Mouse (Mus musculus): ENCODE measurements around the gene Cpeb3. TPM values are rescaled to one million over a fixed set of nuclear protein-coding genes. Genes with fewer than 3 reads are reported as not detected.

The Cpeb3 gene
- polyA plus RNA-seq, 1 experiment from 2014 or later, result 1.1 TPM

DNA sequence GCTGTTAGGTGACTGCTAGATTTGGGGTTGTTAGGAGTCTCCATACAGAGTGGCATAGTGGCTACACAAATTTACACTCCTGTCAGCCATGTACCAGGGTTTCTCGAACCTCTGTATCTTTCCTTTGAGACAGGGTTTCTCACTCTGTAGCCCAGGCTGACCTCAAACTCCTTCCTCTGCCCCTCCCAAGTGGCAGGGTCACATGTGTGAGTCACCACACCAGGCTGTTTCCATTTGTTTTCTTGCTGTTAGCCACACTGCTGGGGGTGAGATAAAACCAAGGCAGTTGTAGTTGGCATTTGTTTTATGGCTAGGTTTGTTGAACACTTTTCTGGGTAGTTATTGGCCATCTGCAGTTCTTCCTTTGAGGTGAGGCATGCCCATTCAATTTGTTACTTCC, 97.9 kb downstream of the Cpeb3 start:
- H3K9ac ChIP-seq, result no peak overlapping the region
- H3K27ac ChIP-seq (replicated peaks), result no peak overlapping the region
- no peaks in the 10 kb centered on the region for H3K4me1 ChIP-seq
- H3K9me3 ChIP-seq (replicated peaks), result no peaks in the 10 kb centered on the region
- ATAC-seq (ENCODE audit: insufficient number of reproducible peaks, low FRiP score, low TSS enrichment, low read depth), result no peak
- H3K4me3 ChIP-seq (replicated peaks), result no peak overlapping the region
- H3K36me3 ChIP-seq, result no peaks in the 10 kb centered on the region
- 72% methylated on average over 1 of the region's 1 CpGs for WGBS
- no peaks in the 10 kb centered on the region for H3K27me3 ChIP-seq
- no peak overlapping the region for H3K4me2 ChIP-seq (replicated peaks)

DNA sequence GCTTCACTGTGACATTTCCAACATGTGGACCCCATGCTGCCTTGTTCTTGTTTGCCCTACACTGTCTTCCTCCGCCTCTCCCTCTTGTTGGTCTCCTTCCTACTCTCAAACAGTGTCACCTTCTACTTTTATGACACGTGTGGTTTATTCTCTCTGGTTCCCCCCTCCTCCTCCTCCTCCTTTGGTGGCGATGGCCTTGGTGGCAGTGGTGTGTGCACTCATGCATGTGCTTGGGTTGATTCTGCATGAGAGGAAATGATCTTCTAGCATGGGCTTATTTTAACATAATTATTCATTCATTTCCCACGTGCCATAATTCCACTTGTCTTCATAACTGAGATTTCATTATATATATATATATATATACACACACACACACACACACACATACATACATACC, 98.5 kb downstream of the Cpeb3 start:
- Histone ChIP-seq H3K9ac (no peak overlapping the region), H3K4me3 (replicated peaks) (no peak overlapping the region), H3K4me2 (replicated peaks) (no peak overlapping the region), H3K4me1 (no peaks in the 10 kb centered on the region), H3K27me3 (no peaks in the 10 kb centered on the region), H3K36me3 (no peaks in the 10 kb centered on the region), H3K9me3 (replicated peaks) (no peaks in the 10 kb centered on the region), H3K27ac (replicated peaks) (no peak overlapping the region)
- no peak for ATAC-seq (ENCODE audit: insufficient number of reproducible peaks, low FRiP score, low TSS enrichment, low read depth)
- WGBS, result 85% methylated on average over 4 of the region's 4 CpGs

DNA sequence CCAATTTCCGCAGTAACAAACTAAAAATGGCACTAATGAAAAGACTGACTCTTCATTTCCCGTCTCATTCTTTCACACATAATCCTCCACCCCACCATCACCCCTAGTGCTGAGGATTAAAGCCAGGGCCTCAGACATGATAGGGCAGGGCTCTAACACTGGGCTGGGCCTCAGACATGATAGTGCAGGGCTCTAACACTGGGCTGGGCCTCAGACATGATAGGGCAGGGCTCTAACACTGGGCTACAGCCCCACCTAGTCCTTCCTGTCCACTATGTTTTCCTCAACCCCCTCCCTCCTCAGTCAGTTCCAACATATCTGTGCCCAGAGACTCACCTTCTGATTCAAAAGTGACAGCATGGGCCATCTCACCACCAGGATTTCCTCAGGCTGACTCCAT, 107.7 kb downstream of the Cpeb3 start:
- no peak overlapping the region for H3K9ac ChIP-seq
- 85% methylated on average over 2 of the region's 2 CpGs for WGBS
- no peak overlapping the region for H3K4me3 ChIP-seq (replicated peaks)
- no peak overlapping the region for H3K4me2 ChIP-seq (replicated peaks)
- H3K36me3 ChIP-seq, result no peaks in the 10 kb centered on the region
- no peaks in the 10 kb centered on the region for H3K27me3 ChIP-seq
- H3K27ac ChIP-seq (replicated peaks), result no peak overlapping the region
- no peaks in the 10 kb centered on the region for H3K4me1 ChIP-seq
- H3K9me3 ChIP-seq (replicated peaks), result no peaks in the 10 kb centered on the region
- no peak for ATAC-seq (ENCODE audit: insufficient number of reproducible peaks, low FRiP score, low TSS enrichment, low read depth)

DNA sequence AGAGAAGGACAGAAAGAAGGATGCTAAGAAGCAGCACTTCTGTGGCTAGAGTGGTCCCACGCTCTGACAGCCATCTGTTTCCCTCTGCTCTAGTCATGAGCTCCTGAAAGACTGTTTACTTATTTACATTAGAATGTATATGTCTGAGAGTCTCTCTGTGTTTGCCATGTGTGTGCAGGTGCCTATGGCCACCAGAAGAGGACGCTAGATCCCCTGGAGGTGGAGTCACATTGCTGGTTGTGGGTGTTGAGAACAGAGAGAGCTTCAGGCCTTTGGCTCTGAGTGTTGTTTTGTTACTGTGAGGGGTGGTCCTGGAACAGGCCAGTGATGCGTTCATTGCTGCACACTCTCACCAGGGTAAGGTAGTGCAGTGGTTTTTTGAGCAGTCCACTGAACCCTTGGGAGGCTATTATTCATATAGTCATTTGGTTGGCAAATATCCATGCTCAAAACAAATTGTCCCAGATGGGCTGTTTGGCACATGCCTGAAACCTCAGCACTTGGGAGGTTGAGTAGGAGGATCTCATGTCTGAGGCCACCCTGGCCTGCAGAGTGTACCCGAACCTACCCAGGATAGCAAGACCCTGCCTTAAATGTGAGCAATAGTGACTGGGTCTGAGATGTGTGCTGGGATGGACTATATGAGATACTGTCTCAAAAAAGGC, 112.6 kb downstream of the Cpeb3 start:
- WGBS, result 81% methylated on average over 4 of the region's 4 CpGs
- Histone ChIP-seq H3K4me2 (replicated peaks) (no peak overlapping the region), H3K36me3 (no peaks in the 10 kb centered on the region), H3K27me3 (no peaks in the 10 kb centered on the region), H3K9me3 (replicated peaks) (no peaks in the 10 kb centered on the region), H3K4me3 (replicated peaks) (no peak overlapping the region), H3K9ac (no peak overlapping the region), H3K4me1 (no peaks in the 10 kb centered on the region), H3K27ac (replicated peaks) (no peak overlapping the region)
- no peak for ATAC-seq (ENCODE audit: insufficient number of reproducible peaks, low FRiP score, low TSS enrichment, low read depth)

DNA sequence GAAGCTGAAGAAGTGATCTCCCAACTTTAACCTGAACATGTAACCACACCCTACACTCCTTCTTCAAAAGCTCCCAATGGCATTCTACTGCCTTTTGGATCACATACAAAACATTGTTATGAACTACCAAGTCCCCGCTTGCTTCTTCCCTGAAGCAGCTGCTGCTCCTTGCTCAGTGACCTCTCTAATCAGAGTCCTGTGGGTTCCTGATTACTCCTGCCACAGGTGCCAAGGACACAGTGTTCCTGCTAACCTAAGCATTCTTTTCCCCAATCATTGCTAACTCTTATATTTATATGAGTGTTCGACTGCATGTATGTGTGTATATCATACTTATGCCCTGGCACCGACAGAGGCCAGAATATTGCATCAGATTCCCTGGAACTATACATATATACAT, 115.2 kb downstream of the Cpeb3 start:
- Histone ChIP-seq H3K4me3 (replicated peaks) (no peak overlapping the region), H3K27ac (replicated peaks) (no peak overlapping the region), H3K9ac (no peak overlapping the region), H3K27me3 (no peaks in the 10 kb centered on the region), H3K36me3 (no peaks in the 10 kb centered on the region), H3K4me2 (replicated peaks) (no peak overlapping the region), H3K4me1 (no peaks in the 10 kb centered on the region), H3K9me3 (replicated peaks) (no peaks in the 10 kb centered on the region)
- ATAC-seq (ENCODE audit: insufficient number of reproducible peaks, low FRiP score, low TSS enrichment, low read depth), result no peak
- WGBS, result 85% methylated on average over 3 of the region's 3 CpGs

DNA sequence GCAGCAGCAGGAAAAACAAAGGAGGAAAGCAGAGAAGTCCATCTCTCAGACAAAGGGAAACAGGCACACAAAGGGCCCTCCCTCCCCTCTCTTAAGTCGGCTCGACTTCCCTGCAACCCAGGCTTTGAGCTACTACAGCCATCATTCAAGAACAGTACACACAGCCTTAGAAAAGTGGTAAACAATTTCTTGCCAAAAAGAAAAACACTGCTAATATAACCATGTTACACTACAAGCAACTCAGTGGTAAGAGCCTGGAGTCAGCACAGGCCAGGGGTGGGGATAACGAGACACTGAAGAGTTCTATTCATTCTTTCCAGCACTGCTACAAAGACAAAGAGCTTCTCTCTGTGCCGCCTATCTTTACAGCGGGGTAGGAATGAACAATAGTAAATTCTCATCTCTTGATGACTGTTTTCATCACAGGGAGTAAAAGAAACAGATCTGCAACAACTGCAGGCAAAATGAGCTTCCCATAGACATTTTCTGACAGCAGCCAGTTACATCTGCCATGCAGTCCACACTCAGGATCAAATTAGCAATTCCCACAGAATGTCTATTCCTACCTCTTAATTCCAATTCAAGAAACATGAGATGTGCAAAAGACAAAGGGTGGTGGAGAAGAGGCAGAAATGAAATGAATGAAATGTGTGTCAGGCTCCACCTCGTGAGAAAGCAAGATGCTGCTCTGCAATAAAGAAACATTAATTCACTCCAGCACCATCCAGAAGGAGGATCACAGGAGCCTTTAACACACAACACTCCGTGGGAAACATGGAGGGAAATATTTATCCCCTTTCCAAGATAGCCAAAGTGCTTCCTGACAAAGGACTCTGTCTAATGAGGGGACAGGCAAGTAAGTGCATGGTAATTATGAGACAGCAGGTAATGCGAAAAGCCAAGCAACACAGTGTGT, 118.0 kb downstream of the Cpeb3 start:
- 26% methylated on average over 8 of the region's 8 CpGs for WGBS
- no peak for ATAC-seq (ENCODE audit: insufficient number of reproducible peaks, low FRiP score, low TSS enrichment, low read depth)
- no peaks in the 10 kb centered on the region for H3K27me3 ChIP-seq

DNA sequence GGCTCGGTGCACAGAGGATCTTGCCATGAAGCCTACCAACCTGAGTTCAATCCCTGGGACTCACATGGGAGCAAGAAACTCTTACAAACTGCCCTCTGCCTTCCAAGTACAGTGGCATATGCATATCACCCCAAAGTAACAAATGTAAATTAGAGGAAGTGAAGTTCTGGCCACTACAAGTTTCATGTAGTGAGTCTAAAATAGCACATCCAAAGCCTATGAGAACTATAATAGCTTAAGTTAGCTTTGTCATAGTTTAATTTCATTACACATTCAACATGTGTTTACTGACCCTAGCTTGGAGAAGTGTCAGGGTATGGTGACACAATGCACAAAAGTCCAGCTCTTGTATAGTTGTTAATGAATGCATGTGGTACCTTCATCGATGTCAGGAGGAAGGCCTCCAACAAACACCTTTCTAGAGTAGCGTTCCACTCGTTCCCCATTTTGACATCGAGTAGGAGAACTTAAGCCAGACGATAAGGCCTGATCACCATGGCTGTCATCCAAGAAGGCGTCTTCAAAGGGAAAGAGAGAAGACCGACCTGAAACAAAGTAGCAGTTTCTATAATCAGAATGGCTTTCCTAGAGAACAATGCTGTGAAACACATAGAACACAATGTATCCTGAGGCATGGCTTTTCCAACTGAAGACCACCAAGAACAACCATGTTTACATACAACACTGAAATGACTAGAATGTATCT, 120.2 kb downstream of the Cpeb3 start:
- Histone ChIP-seq H3K4me3 (replicated peaks) (no peak overlapping the region), H3K27me3 (no peaks in the 10 kb centered on the region), H3K4me1 (no peaks in the 10 kb centered on the region), H3K9ac (no peak overlapping the region), H3K36me3 (no peaks in the 10 kb centered on the region), H3K27ac (replicated peaks) (no peak overlapping the region), H3K4me2 (replicated peaks) (no peak overlapping the region), H3K9me3 (replicated peaks) (no peaks in the 10 kb centered on the region)
- WGBS, result 92% methylated on average over 8 of the region's 8 CpGs
- no peak for ATAC-seq (ENCODE audit: insufficient number of reproducible peaks, low FRiP score, low TSS enrichment, low read depth)

More for the DNA sequence above, 118.0 kb downstream of the Cpeb3 start:
- no peak overlapping the region for H3K4me3 ChIP-seq (replicated peaks)
- H3K4me2 ChIP-seq (replicated peaks), result no peak overlapping the region
- H3K9ac ChIP-seq, result no peak overlapping the region
- no peak overlapping the region for H3K27ac ChIP-seq (replicated peaks)
- no peaks in the 10 kb centered on the region for H3K4me1 ChIP-seq
- H3K9me3 ChIP-seq (replicated peaks), result no peaks in the 10 kb centered on the region
- H3K36me3 ChIP-seq, result no peaks in the 10 kb centered on the region

DNA sequence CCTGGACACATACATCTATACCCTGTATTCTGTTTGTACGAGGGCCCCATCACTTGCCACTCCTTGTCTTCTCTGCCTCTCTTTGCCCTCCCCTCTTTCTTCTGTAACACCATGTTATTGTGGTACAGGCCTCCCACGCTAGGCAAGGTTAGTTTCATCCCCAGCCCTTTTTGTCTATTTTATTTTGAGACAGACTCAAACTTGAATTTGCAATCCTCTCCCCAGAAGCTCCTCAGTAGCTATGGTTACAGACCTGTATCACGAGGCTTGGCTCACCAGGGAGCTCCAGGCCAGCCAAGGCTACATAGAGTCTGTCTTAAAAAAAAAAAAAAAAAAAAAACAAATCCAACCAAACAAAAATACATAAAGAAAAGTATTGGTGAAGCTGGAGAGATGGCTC, 123.9 kb downstream of the Cpeb3 start:
- ATAC-seq (ENCODE audit: insufficient number of reproducible peaks, low FRiP score, low TSS enrichment, low read depth), result no peak
- no peaks in the 10 kb centered on the region for H3K9me3 ChIP-seq (replicated peaks)
- H3K27ac ChIP-seq (replicated peaks), result no peak overlapping the region
- WGBS, result 63% methylated on average over 3 of the region's 3 CpGs
- H3K36me3 ChIP-seq, result no peaks in the 10 kb centered on the region
- no peak overlapping the region for H3K4me2 ChIP-seq (replicated peaks)
- no peak overlapping the region for H3K4me3 ChIP-seq (replicated peaks)
- no peaks in the 10 kb centered on the region for H3K27me3 ChIP-seq
- H3K9ac ChIP-seq, result no peak overlapping the region
- no peaks in the 10 kb centered on the region for H3K4me1 ChIP-seq

DNA sequence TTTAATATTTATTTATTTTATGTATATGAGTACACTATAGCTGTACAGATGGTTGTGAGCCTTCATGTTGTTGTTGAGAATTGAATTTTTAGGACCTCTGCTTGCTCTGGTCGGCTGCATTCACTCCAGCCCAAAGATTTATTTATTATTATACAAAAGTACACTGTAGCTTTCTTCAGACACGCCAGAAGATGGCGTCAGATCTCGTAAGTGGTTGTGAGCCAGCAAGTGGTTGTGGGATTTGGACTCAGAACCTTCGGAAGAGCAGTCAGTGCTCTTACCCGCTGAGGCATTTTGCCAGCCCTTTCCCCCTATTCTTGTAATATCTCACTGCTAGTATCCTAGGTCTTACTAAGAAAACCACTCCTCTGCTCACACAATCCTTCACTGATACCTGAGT, 126.9 kb downstream of the Cpeb3 start:
- Histone ChIP-seq H3K27ac (replicated peaks) (no peak overlapping the region), H3K4me3 (replicated peaks) (no peak overlapping the region), H3K9me3 (replicated peaks) (no peaks in the 10 kb centered on the region), H3K4me1 (no peaks in the 10 kb centered on the region), H3K4me2 (replicated peaks) (no peak overlapping the region), H3K27me3 (no peaks in the 10 kb centered on the region), H3K36me3 (no peaks in the 10 kb centered on the region), H3K9ac (no peak overlapping the region)
- WGBS, result 64% methylated on average over 6 of the region's 6 CpGs
- no peak for ATAC-seq (ENCODE audit: insufficient number of reproducible peaks, low FRiP score, low TSS enrichment, low read depth)

DNA sequence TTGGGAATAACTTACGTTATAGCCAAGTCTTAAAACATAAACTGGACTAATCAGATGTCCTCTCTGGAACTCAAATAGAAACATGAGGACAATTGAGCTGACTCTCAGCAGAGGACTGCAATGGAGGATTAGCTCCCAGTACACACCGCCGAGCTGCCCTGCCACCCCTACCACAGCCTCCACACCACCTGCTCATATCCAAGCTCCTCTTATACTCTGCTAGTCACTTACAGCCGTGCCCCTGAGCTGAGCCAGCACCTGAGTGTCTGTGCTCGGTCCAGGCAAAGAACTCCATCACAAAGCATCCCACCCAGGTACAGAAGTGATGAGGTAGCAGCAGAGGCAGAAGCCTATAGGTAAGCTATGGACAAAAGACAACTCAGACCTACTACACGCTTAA, 129.2 kb downstream of the Cpeb3 start:
- Histone ChIP-seq H3K27ac (replicated peaks) (no peak overlapping the region), H3K36me3 (no peaks in the 10 kb centered on the region), H3K4me1 (no peaks in the 10 kb centered on the region), H3K4me3 (replicated peaks) (no peak overlapping the region), H3K4me2 (replicated peaks) (no peak overlapping the region), H3K27me3 (no peaks in the 10 kb centered on the region), H3K9ac (no peak overlapping the region), H3K9me3 (replicated peaks) (no peaks in the 10 kb centered on the region)
- ATAC-seq (ENCODE audit: insufficient number of reproducible peaks, low FRiP score, low TSS enrichment, low read depth), result no peak
- 76% methylated on average over 6 of the region's 6 CpGs for WGBS

DNA sequence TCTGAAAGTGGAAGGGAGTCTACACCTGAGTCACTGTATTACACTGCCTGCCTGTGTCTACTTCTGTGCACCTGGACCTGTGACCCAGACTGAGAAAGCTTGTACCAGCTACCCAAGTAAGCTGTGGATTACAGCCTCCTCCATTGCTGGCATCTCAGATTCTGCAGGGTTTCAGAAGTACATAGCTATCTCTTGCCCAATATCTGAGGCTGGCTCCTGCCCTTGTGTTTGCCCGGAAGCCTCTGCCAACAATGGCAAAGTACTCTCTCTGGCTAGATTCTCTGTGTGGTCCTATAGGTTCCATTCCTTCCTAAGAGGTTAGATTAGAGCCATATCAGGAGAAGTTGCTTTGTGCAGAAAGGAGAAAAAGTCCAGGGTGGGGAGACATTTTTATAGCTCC, 129.8 kb downstream of the Cpeb3 start:
- Histone ChIP-seq H3K36me3 (no peaks in the 10 kb centered on the region), H3K4me2 (replicated peaks) (no peak overlapping the region), H3K27ac (replicated peaks) (no peak overlapping the region), H3K4me1 (no peaks in the 10 kb centered on the region), H3K9me3 (replicated peaks) (no peaks in the 10 kb centered on the region), H3K4me3 (replicated peaks) (no peak overlapping the region), H3K27me3 (no peaks in the 10 kb centered on the region), H3K9ac (no peak overlapping the region)
- no peak for ATAC-seq (ENCODE audit: insufficient number of reproducible peaks, low FRiP score, low TSS enrichment, low read depth)
- 100% methylated on average over 1 of the region's 1 CpGs for WGBS
